Mouse (Mus musculus) liver, adult 2 months (tissue): ENCODE results near the gene Cuedc1.

Experiments
- CTCF ChIP-seq: fragments of 200-500 bp; IDR thresholded peaks from 2 replicates; pipeline ENCODE4 v1.5.1; 2011; ENCODE audit warnings: low read depth, low read length, control low read depth
- POLR2A ChIP-seq: fragments of 200-500 bp; IDR thresholded peaks from 2 replicates; pipeline ENCODE4 v1.6.1; 2011; ENCODE audit warnings: low read length, control low read depth; ENCODE audit not compliant: insufficient read depth; ENCODE audit errors: extremely low read depth

DNA sequence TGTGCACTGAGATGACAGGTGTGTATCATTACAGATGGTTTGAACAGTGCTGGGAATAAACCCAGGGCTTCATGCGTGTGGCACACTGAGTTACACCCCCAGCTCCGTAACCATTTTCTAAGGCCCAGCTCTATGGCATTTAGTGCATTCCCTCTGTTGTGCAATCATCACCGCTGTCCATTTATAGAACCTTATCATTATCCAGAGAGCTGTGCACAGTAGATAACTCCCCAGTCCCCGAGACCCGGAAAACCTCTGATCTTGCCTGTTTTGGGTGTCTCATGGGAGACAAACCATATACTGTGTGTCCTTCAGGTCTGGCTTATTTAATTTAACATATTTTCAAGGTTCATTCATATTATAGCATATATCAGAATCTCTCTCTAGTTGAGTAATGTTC is 49.5 kb downstream of the Cuedc1 start:
- TF ChIP-seq CTCF (no peak), POLR2A (no peak)
